Mouse (Mus musculus) spleen, postnatal 14 days (tissue): Measurements from ENCODE around the gene Syngr3.

Source experiments
- DNase-seq, 2 experiments: peaks; one replicate each; pipeline ENCODE4 v3.0.0; 2021 to 2022; ENCODE audit warnings: low spot score in 2 of 2

Gene Syngr3

DNA sequence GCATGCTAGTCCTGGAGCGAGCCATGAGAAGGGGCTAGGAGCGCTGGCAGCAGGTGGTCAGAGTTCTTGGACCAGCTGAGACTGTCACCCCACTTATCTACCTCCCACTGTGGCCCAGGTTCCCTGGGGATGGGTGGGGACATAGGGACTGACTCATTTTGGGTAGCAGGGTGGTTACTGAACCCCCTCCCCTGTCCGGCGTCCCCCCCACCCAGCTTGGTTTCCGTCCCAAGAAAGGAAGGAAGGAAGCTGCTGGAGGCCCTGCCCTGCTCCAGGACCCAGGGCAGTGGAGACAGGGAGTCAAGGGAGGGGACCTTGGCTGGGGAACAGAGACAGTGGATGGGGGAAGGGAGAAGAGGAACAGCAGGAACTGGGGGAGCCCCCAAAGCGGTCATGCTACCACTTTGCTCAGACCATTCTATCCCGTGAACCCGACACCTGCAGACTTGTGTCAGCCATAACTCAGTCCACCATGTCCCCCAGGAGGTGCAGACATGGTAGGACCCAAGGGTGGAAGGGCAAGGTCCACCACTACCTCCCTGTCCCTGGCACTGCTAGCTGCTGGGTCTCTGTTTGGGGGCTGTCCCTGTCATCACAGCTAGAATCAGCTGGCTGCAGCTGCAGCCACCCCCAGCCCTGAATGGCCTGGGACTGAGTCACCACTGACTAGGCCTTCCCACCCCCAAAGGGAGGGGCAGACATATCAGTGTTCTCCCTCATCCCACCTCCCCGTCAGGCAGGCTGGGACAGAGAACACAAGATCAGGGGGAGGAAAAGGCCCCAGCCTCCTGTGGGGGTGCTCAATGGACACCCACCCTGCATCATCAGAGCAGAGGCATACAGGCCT, 44.7 kb downstream of the Syngr3 start:
- no peak for DNase-seq

DNA sequence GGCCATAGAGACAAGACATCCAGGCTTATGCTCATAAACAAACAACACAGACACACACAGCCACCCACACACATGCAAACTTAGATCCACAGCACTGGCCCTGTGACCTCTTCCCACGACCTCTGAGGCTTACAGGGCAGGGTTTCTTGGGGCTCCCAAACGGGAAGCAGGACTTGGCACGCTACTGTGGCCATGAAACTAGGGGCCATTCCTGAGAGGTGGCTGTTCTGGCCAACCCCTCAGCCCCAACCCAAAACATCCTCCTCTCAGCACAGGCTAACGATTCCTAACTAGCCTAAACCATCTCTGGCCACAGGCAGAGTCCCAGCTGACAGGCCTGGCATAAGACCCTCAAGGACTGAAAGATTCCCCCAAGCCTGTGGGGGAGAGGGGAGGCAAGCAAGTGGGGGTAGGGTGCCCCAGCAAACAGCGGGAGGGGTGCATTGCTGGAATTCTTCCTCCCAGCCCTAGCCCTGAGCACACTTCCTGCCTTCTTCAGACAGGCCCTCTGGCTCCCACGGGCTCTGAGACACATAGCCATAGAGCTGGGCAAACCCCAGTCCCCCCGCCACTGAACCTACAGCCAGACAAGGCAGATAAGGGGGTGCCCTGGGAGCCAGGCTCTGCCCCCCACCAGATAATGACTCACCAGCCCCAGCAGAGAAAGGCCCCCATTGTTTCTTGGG, 45.6 kb downstream of the Syngr3 start:
- no peak for DNase-seq

DNA sequence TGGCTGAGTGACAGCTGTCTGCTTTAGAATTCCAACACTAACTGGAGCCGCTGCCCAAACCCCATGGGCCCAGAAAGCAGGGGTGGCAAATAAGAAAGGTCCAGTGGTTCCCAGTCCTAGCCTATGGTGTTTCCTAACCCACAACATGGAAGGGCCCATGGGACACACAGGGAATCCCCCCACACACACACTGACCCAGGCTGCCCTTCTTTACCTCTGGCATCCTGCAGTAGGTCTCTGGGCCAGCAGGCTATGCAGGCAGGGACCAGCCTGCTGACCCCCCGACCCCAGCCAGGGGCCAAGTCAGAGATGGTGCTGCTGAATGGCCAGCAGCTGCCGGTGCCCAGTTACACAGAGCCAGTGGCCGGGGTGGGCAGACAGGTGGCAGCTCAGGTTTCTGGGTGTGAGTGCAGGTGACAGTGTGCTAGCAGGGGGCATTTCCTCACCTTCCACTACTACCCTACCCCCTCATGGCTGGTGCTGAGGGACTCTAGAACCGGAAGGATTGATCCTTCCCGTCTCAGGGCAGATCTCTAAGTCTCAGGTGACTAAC, 46.9 kb downstream of the Syngr3 start:
- DNase-seq, result no peak

DNA sequence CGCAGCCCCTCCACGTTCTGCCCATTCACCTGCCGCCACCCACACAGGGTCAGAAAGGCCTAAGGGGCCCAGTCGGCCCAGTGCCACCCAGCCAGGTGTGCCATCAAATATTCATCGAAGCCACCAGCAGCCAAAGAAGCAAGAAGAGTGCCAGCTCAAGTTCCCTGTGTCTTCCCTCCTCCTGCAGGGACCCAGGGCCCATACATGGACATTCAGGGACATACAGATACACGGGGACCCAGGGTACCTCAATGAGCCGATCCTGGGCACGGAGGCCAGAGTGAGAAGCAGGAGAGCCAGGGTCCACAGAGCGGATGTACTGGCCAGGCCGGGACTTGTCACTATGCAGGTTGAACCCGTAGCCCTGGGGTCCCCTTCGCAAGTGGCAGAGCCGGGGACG, 47.8 kb downstream of the Syngr3 start:
- no peak for DNase-seq

DNA sequence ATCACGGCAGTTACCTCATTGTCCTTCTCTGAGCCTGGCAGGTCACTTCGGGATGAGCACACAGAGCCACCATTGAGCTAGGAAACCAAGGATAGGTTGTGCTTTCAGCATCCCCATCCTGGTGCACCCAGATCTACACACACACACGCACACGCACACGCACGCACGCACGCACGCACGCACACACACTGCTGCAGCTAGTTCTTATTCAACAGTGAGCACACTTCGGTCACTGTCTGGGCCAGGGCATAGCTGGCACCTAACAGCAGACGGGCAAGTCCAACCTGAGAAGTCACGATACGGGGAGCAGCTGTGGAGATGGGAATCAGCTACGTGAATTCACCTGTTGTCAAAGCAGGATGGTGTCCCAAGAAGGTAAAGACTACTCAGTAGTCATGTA, 49.2 kb downstream of the Syngr3 start:
- DNase-seq, result no peak

DNA sequence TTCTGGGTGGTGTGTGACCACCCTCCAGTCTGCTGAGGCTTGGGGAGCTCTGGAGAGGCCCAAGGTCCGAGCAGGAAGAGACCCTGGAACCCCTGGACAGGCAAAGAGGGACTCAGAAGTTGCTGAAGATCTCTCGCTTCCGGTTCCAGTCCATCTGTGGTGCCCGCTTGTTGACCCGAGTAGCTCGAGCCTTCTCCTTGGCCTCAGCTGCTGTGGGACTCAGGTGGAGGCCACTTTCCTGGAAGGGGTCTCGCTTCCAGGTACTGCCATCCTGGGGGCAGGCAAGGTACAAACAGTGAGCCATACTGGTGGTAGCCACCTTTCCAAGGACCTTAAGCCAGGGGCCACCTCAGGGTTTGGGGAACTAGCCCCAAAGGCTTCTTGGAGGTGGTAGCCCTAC, 49.6 kb downstream of the Syngr3 start:
- DNase-seq, result no peak

DNA sequence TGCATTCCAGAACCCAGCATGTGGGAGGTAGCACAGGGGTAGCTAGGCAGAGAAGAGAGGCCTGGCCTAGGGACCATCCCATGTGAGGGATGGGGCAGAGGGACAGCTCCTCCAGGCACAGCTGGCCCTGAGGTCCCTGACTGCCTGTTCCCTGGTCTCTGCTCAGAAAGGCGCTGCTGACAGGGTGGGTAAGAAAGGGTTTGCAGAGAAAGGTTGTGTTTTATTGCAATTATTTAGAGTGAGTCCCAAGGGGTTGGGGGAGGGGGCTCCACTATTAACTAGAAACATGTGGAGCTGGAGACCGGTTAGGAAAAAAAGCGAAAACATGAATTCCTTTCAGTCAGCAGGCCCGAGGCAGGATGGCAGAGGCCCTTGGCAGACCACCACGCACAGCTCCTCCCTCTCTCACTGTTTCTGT, 50.2 kb downstream of the Syngr3 start:
- DNase-seq, result no peak

DNA sequence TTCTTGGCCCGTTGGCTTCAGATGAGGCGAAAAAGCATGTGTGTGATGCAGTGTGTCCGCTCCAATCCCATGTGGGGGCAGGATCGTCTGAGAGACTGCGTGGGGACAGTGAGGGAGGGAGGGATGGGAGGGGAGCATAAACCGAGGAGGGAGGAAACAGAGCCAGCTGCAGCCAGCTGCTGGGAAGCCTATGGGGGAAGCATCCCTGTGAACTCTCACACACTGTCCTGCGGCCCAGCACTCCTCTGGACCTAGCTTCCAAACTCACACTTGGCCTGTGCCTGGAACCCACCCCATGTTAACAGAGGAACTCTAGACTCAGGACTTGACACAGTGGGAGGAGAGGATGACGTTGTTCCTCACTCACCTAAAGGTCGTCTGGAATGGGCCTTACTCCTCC, 50.9 kb downstream of the Syngr3 start:
- DNase-seq, result no peak

DNA sequence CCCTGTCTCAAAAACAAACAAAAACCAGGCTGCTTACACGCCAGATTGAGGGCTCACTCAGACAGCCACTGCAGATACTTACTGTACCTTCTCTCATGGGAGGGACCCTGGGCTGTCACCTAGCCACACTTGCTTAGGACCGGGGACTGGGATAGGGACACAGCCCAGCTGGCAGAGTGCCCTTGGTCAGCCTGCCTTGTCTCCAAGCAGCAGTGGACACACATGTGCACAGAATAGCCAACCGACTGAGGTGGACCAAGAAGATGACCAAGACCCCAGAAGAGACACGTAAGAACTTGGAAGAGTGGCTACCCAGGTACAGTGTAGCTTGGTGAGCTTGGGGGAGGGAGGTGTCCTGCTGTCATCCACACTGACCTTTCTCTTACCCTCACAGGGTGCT, 51.5 kb downstream of the Syngr3 start:
- DNase-seq, result no peak

DNA sequence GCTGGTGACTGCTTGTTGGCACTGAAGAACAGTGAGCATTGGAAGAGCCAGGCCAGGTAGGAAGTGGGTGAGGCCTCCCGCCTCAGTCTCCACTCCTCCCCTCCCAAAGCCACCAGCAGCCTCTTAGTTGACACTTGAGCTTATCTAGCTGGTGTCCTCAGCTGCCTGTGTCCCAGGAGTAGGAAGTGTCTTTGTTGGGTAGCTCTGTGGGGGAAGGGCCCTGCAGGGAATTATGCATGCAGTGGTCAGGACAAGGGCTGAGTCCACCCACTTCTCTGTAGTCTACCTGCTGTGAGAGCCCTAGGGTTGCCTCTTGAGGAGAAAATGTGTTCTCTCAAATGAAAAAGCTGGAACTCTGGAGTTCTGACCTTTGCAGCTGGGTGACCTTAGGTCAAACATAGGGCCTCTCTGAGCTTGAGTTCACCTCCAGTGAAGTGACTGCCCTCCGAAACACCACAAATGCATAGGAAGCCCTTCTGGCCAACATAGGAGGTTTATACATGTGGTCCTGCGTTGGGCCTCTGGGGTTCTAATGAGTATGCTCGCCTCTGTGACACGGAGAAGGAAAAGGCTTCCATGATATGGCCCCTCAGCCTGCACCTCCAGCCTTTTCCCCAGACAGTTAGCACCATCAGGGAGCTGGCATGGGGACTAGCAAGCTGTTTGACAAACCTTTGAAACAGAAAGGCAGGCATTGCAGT, 52.8 kb downstream of the Syngr3 start:
- DNase-seq, result no peak

DNA sequence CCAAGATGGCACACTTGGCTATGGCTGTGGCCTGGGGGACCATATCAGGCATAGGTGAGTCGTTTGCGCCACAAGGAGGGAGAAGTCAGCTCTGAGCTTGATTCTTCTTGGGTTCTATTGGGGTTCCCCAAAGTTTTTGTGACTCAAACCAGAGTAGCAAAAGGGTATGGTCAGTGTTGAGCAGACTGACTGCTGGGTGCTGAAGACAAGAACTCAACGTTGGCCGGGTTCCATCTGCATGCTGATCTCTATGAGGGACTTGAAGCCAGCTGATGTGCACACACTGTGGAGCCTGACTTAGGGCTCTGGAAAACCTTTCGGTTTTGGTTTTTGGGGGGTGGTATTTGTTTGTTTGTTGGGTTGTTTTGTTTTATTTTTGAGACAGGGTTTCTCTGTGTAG, 54.1 kb downstream of the Syngr3 start:
- DNase-seq, result no peak
